In the genomic region with DNA sequence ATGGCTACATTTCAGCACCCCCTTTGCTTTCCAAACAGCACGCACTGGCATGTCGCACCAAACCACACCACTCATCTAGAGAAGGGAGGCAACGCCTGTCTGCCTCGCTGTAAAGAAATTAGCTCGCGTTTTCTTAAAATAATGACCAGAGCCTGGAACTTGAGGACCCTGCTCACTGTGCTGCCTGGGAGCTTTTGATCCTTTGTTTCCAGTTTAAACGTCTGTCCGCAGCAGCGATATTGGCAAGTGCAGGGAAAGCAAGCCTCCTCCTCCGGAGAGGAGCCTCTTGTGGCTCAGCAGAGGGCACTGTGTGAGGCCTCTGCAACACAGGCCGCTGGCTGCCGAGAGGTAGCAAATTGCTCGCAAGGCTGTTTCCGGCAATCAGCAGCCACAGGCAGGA, we compare ENCODE assay signal across 8 mouse cellular contexts.
DNase-seq lines count a peak whose midpoint lies in the region.

No protein-coding gene starts in this region.

- DNase-seq in adrenal gland, postnatal 10 days, result peak; percentile 13
- no peak for DNase-seq in adrenal gland, postnatal 4 days (ENCODE audit: low spot score in 2 of 2)
- peak; percentile 33 for DNase-seq in forelimb bud, embryonic 11.5 days (ENCODE audit: low read depth, low spot score)
- peak; percentile 27 for DNase-seq in kidney, postnatal 14 days
- DNase-seq in mesoderm, embryonic 11.5 days (ENCODE audit: low read depth, low spot score), result peak; percentile 62
- no peak for DNase-seq in left cerebral cortex, adult 9 months (ENCODE audit: low spot score in 2 of 2)
- no peak for DNase-seq in frontal cortex, postnatal 14 days (ENCODE audit: low spot score in 2 of 2)
- DNase-seq in right cerebral cortex, postnatal 36 days (ENCODE audit: low spot score in 2 of 2), result no peak

Comparison
In these comparisons a context has a peak if more than half of its experiments do, and no peak if none do; other contexts are left out.
1. DNase-seq: peak in adrenal gland, postnatal 10 days (single experiment), forelimb bud, embryonic 11.5 days (single experiment), kidney, postnatal 14 days (single experiment) and mesoderm, embryonic 11.5 days (single experiment); none in adrenal gland, postnatal 4 days (0 of 2), left cerebral cortex, adult 9 months (0 of 2), frontal cortex, postnatal 14 days (0 of 2) and right cerebral cortex, postnatal 36 days (0 of 2).